Mouse (Mus musculus) midbrain, embryonic 16.5 days (tissue): ENCODE measurements around the gene Hoxb6. TPM values are rescaled to one million over a fixed set of nuclear protein-coding genes. Genes with fewer than 3 reads are reported as not detected.

Experiments used
- ATAC-seq: fragments of 200-750 bp; cut with Nextera tagmentation; 2 replicates; pipeline ENCODE4 v1.8.0; 2017; ENCODE audit warnings: moderate TSS enrichment
- H3K27ac ChIP-seq: fragments of 300-500 bp; sonication (generic); 2 replicates; pipeline ENCODE4 v1.5.1; 2014; ENCODE audit warnings: mild to moderate bottlenecking, low read length, mixed read lengths
- H3K27me3 ChIP-seq: fragments of 300-500 bp; sonication (generic); 2 replicates; pipeline ENCODE4 v1.6.1; 2014; ENCODE audit warnings: low read depth, low read length, mixed read lengths; ENCODE audit not compliant: control insufficient read depth, insufficient read depth
- H3K36me3 ChIP-seq: fragments of 300-500 bp; sonication (generic); 2 replicates; pipeline ENCODE4 v1.6.1; 2014; ENCODE audit warnings: mild to moderate bottlenecking, low read length, moderate library complexity, mixed read lengths; ENCODE audit not compliant: control insufficient read depth, insufficient read depth
- H3K4me1 ChIP-seq: fragments of 300-500 bp; sonication (generic); 2 replicates; pipeline ENCODE4 v1.6.1; 2014; ENCODE audit warnings: mild to moderate bottlenecking, low read length, mixed read lengths; ENCODE audit not compliant: control insufficient read depth, insufficient read depth
- H3K4me2 ChIP-seq: fragments of 300-500 bp; sonication (generic); 2 replicates; pipeline ENCODE4 v1.6.1; 2014; ENCODE audit warnings: mild to moderate bottlenecking, low read length, mixed read lengths
- H3K4me3 ChIP-seq: fragments of 300-500 bp; sonication (generic); 2 replicates; pipeline ENCODE4 v1.5.1; 2014; ENCODE audit warnings: low read depth, mild to moderate bottlenecking, low read length, moderate library complexity, mixed read lengths
- H3K9ac ChIP-seq: fragments of 300-500 bp; sonication (generic); 2 replicates; pipeline ENCODE4 v1.6.1; 2014; ENCODE audit warnings: low read depth, low read length, mixed read lengths
- H3K9me3 ChIP-seq: fragments of 300-500 bp; sonication (generic); replicated peaks from 2 replicates; pipeline ENCODE4 v1.6.1; 2014; ENCODE audit warnings: mild to moderate bottlenecking, low read length, mixed read lengths; ENCODE audit not compliant: control insufficient read depth, poor library complexity, severe bottlenecking
- WGBS: fragments of 180-500 bp; shearing (Covaris S2); extraction: QIAGEN DNeasy Blood & Tissue Kit; methylation state at CpG from one replicate; pipeline ENCODE4 v1.1.7; 2014; 5-methylcytosine and 5-hydroxymethylcytosine counted together
- polyA plus RNA-seq: library from polyadenylated mRNA; unstranded; fragments of >200 nt; fragmentation: Nextera tagmentation; extraction: Ambion mirVana; gene quantifications from 2 replicates; pipeline ENCODE4 v1.2.1, GENCODE M21; 2015

Hoxb6 gene
- polyA plus RNA-seq, 1 experiment from 2014 or later, result not detected

- peaks cover 97% of the 10 kb centered on the region for H3K27me3 ChIP-seq
Observed at GRCm38 (mm10) chr11:96259038-96259437, 33.2 kb upstream of the Hoxb6 start.

GRCm38 (mm10) chr11:96259511-96259910 lies 32.8 kb upstream of the Hoxb6 start:
- Histone ChIP-seq H3K9me3 (no peaks in the 10 kb centered on the region), H3K4me2 (no peak overlapping the region), H3K27me3 (peaks cover 96% of the 10 kb centered on the region), H3K36me3 (no peaks in the 10 kb centered on the region), H3K27ac (no peak overlapping the region), H3K4me3 (no peak overlapping the region), H3K4me1 (no peaks in the 10 kb centered on the region), H3K9ac (no peak overlapping the region)
- 0% methylated on average over 1 of the region's 1 CpGs for WGBS
- ATAC-seq, result no peak

More at GRCm38 (mm10) chr11:96259038-96259437, 33.2 kb upstream of the Hoxb6 start:
- Histone ChIP-seq H3K4me2 (no peak overlapping the region), H3K27ac (no peak overlapping the region), H3K4me3 (no peak overlapping the region), H3K9me3 (no peaks in the 10 kb centered on the region), H3K4me1 (no peaks in the 10 kb centered on the region), H3K36me3 (no peaks in the 10 kb centered on the region), H3K9ac (no peak overlapping the region)
- ATAC-seq, result no peak
- WGBS, result 3% methylated on average over 2 of the region's 2 CpGs

DNA sequence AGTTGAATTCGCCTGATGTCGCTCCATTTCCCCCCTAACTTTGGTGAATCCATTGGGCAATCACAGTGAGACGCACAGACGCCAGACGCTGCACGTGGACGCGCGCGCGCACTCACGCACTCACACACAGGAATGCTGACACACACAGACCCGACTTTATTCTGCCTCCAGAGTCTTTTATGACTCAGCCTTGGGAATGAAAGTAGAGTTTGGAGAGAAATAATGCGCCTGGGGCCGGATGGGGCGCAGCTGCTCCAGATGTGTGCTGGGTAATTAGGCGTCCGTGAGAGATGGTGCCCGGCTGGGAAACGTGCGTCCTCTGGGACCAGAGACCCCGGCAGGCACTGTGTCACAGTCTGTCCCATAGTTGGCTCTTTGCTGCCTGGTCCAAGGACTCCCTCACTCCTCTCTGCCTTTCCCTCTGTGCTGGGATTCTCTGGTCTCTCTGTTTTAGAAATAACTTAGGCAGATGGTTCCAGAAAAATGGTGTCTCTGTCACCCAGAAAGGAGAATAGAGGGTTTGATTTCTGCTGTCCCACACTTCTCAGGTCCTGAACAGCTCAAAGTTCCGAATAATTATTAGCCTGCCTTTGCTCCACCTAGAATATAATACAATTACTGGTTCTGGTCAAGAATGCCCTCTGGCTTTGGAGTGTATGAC lies 31.8 kb upstream of the Hoxb6 start:
- H3K9ac ChIP-seq, result no peak overlapping the region
- H3K4me1 ChIP-seq, result no peaks in the 10 kb centered on the region
- WGBS, result under 1% methylated on average over 23 of the region's 23 CpGs
- H3K4me2 ChIP-seq, result no peak overlapping the region
- H3K9me3 ChIP-seq, result no peaks in the 10 kb centered on the region
- no peak overlapping the region for H3K27ac ChIP-seq
- H3K27me3 ChIP-seq, result peaks cover 96% of the 10 kb centered on the region
- no peak overlapping the region for H3K4me3 ChIP-seq
- no peak for ATAC-seq
- no peaks in the 10 kb centered on the region for H3K36me3 ChIP-seq

DNA sequence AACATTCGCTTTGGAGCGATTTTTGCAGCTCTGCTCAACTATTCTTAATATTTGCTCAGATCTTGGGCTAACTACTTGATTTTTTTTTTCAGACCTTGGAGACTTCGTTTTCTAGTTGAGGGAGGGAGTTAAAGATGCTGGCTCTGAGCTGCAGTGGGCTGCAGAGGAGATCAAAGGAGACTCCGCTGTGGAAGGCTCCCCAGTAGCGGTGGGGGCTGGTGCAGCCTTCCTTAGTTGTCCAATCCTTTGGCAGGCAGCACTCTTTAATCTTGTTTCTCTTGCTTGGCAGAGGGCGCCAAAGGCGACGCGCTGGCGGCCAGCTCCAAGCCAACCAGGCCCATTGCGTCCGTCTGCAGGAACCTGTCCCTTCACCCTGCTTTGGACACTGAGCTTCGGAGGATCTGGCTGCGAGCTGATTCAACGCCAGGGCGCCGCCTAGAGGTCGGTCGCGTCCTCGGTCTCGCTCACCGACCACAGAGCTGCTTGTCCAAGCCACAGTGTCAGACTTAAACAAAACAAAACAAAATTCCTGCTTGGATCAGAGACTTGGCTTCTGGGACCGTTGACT lies 30.9 kb upstream of the Hoxb6 start:
- Histone ChIP-seq H3K4me1 (no peaks in the 10 kb centered on the region), H3K9ac (no peak overlapping the region), H3K4me3 (no peak overlapping the region), H3K4me2 (no peak overlapping the region), H3K9me3 (no peaks in the 10 kb centered on the region), H3K27ac (no peak overlapping the region), H3K27me3 (peaks cover 96% of the 10 kb centered on the region), H3K36me3 (no peaks in the 10 kb centered on the region)
- WGBS, result 2% methylated on average over 24 of the region's 24 CpGs
- ATAC-seq, result no peak

DNA sequence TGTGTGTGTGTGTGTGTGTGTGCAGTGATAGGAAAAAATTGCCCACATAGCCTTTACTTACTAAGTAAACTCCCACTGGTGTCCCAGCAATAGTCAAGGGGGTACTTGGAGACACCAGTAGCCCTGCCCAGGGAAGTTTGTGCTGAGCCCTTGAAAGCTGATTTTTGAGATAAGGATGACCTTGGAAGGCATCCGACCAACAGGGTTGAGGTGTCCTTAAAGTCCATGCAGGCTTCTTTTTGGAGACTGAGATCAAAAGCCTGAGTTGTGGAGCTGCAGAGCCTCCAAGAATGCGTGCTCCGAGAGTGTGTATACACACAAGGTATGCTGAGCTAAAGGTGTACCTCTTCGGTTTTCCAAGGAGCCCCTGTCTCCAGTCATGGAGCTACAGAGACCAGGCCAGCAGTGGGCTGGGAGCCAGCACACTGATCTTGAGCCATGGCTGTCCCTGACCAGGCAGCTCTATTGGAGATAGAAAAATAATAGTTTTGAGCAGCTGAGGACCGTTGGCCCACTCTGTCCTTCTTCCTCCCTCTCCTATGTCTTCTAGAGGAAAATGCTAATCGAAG lies 29.9 kb upstream of the Hoxb6 start:
- H3K9me3 ChIP-seq, result no peaks in the 10 kb centered on the region
- no peak overlapping the region for H3K4me3 ChIP-seq
- H3K4me2 ChIP-seq, result no peak overlapping the region
- no peak for ATAC-seq
- H3K27ac ChIP-seq, result no peak overlapping the region
- H3K36me3 ChIP-seq, result no peaks in the 10 kb centered on the region
- WGBS, result 8% methylated on average over 6 of the region's 6 CpGs
- no peaks in the 10 kb centered on the region for H3K4me1 ChIP-seq
- H3K27me3 ChIP-seq, result peaks cover 97% of the 10 kb centered on the region
- H3K9ac ChIP-seq, result no peak overlapping the region

DNA sequence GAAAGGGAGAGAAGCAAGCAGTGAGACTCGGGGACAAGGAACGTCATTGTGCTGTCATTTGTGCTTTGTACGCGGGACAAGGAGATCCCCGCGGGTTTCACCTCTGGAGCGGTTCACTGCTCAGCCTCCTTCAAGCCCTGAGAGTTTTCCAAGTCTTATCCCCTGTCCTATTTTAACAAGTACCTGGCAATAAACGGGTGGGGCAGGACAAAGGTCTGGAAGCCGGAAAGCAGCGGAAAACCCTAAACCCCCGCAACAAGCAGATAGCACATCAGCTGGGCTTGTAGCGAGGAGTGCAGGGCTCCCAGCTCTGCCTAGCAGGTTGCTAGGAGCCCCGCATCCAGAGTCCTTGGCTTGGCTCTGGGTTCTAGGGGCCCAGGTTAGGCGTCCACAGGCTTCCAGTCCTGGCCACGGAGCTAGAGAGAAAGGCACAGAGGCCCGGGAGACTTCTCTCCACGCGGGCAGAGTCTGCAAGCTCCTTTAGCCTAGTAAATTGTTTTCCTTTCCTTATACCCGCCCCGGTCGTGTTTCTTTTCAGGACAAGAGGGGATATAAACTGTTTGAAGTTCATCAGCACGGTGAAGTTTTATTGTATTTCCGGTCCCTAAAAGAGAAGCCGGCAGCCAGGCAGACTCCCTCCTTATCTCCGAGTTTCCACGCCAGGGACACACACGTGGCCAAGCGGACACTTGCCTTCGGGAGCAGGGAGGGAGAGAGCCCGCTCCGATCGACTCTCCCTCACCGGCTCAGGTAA lies 28.5 kb upstream of the Hoxb6 start:
- no peaks in the 10 kb centered on the region for H3K4me1 ChIP-seq
- under 1% methylated on average over 33 of the region's 33 CpGs for WGBS

DNA sequence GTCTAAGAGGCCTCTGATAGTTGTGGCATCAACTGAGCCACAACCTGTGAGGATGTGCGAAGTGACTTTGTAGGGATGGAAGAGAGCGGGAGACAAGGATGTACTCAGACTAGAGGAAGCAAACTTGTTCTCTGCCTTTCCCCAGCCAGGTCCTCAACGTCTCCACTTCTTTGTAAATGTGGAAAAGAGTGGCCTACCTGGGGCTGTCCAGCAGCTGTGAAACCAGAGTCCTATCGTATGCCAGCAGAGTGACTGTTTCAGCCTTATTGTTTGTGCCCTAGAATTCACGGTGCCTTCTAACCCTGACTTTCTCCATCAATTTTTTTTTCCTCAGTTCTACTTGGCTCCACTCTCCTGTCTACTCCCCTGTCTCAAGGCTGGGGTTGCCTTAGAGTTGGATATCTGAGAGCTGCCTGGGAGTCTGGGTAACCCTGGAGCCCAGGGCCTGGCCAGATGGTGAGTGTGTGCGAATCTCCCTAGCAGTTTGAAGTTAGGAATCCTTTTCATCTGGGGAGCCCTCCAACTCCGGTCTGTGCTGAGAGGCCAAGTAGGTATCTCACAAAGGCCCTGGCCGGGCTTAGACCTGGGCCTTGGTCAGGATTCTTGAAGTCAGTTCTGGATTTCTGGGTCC lies 27.8 kb upstream of the Hoxb6 start:
- no peaks in the 10 kb centered on the region for H3K4me1 ChIP-seq
- no peaks in the 10 kb centered on the region for H3K9me3 ChIP-seq
- H3K4me2 ChIP-seq, result no peak overlapping the region
- no peak for ATAC-seq
- no peak overlapping the region for H3K27ac ChIP-seq
- no peaks in the 10 kb centered on the region for H3K36me3 ChIP-seq
- no peak overlapping the region for H3K4me3 ChIP-seq
- WGBS, result 1% methylated on average over 8 of the region's 8 CpGs
- peaks cover 95% of the 10 kb centered on the region for H3K27me3 ChIP-seq
- H3K9ac ChIP-seq, result no peak overlapping the region

More for the DNA sequence above, 28.5 kb upstream of the Hoxb6 start:
- no peak overlapping the region for H3K27ac ChIP-seq
- no peaks in the 10 kb centered on the region for H3K36me3 ChIP-seq
- peaks cover 95% of the 10 kb centered on the region for H3K27me3 ChIP-seq
- H3K9me3 ChIP-seq, result no peaks in the 10 kb centered on the region
- H3K4me2 ChIP-seq, result no peak overlapping the region
- no peak overlapping the region for H3K9ac ChIP-seq
- ATAC-seq, result no peak
- H3K4me3 ChIP-seq, result no peak overlapping the region

- Histone ChIP-seq H3K36me3 (no peaks in the 10 kb centered on the region), H3K4me1 (no peaks in the 10 kb centered on the region), H3K9ac (no peak overlapping the region), H3K27ac (no peak overlapping the region), H3K4me3 (no peak overlapping the region), H3K4me2 (no peak overlapping the region), H3K9me3 (no peaks in the 10 kb centered on the region), H3K27me3 (peaks cover 91% of the 10 kb centered on the region)
- ATAC-seq, result no peak
- 5% methylated on average over 7 of the region's 7 CpGs for WGBS
Observed at GRCm38 (mm10) chr11:96265954-96266353, 26.3 kb upstream of the Hoxb6 start.
